Mouse (Mus musculus) WW6 (cell line): ENCODE measurements around the gene Scimp.
"Not testable (repeated sequence)": the region's sequence is repeated elsewhere in the genome, so short reads cannot be mapped to it uniquely, and the experiment has no call there.

Experiments
- DNase-seq: peaks from one replicate; pipeline ENCODE4 v3.0.0-alpha.2; 2013; ENCODE audit warnings: low read depth, low spot score

The Scimp gene

GRCm38 (mm10) chr11:70770804-70771203 is 41.6 kb downstream of the Scimp start:
- no peak for DNase-seq

GRCm38 (mm10) chr11:70765776-70766445 is 46.5 kb downstream of the Scimp start:
- no peak for DNase-seq

- peak; percentile 40 for DNase-seq
These were observed 48.2 kb downstream of the Scimp start, which contains the start of gene Zfp3 for GRCm38 (mm10) chr11:70763936-70764808. Gene Zfp3 (plus strand): TSS chr11:70764209.

DNA sequence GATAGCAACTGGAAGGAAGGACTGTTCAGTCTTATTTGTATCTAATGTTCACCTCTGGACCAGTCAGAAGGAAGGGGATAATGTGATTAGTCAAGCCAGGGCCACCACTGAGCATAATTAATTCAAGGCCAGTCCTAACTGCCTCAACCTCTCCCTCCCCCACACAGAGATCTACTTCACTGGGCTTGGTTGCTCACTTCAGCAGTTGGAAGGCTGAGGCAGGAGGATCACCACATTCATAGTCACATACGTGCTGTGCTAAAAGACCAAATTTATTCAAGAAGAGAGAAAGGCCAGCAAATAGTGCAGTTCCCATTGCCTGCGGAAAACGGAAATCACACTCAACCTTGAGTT is 48.8 kb downstream of the Scimp start:
- peak; percentile 36 for DNase-seq

DNA sequence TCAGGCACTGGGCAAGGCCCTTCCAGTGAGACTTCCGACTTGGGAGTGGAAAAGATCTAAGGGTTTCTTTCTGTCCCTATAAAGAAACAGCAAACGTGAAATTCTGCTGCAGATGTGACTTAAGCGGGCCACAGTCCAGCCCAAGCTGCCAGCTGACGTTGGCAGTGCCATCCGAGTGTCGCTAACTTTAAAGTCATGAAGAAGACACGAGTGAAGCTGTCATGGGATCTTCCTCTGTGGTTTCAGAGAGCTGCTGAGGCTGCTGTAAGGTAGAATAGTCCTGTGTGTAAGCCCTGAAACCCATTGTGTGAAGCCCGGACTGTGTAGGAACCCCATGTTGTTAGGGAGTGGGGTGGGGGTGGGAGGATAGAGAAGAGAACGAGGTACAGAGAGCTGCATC is 49.7 kb downstream of the Scimp start:
- DNase-seq: no peak

DNA sequence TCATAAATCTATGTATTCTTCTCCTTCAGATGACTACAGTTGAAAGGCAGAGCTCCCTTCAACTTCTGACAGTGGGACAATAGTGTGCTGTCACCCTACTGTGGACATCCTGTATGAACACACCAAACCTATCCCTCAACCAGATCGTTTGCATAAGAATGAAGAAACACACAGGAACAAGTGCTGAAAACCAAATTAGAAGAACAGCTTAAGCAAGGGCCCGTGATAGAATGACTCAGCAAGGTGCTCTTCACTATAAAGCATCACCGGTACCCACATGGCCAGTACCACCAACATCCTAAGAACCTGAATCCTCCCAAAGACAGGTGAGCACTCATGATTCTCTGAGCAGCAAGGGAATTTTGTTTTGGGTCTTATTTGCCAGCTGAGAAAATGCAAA is 51.9 kb downstream of the Scimp start:
- DNase-seq: not testable (repeated sequence)

- peak; percentile 55 for DNase-seq
These were observed 56.7 kb downstream of the Scimp start for GRCm38 (mm10) chr11:70755645-70756044.

DNA sequence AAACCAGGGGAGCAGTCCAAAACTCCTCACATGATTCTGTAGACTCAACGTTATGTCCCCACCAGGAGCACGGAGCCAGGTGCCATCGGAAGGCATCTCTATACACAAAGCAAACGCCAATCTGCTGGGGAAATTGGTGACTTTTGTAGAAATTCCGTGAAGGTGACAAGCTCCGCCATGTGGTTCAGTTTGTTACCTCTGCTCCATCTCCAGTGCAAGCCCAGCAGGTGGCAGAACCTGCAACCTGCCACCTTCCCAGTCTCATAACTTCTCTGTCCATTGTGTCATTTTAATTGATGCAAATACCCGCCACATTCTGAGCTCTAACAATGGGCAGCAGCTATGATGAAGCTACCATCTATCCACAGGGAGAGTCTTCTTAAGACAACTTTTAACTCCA is 57.4 kb downstream of the Scimp start:
- no peak for DNase-seq

DNA sequence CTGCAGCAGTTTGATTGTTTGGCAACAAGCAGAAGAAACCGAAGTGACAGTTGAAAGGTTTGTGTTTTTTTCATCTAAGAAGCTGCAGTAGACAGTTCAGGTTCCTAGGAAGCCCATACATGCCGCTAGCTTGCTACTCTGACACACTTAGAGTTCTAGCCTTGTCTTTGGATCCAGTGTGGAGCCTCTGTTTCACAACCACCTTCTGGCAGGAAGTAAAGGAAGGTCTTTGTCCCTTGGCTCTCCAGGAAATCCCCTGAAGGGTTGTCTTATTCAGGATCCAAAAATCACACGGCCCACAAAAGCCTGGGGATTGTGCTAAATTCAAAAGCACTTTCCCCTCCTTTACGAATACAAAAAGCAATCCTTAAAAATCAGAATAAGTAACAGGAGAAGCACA is 57.9 kb downstream of the Scimp start:
- no peak for DNase-seq

GRCm38 (mm10) chr11:70753146-70753545 is 59.2 kb downstream of the Scimp start:
- DNase-seq: no peak

GRCm38 (mm10) chr11:70752337-70753017 is 59.9 kb downstream of the Scimp start:
- DNase-seq: no peak

- no peak for DNase-seq
These were observed 64.4 kb downstream of the Scimp start for GRCm38 (mm10) chr11:70747876-70748545.

GRCm38 (mm10) chr11:70745636-70746035 is 66.8 kb downstream of the Scimp start:
- no peak for DNase-seq

DNA sequence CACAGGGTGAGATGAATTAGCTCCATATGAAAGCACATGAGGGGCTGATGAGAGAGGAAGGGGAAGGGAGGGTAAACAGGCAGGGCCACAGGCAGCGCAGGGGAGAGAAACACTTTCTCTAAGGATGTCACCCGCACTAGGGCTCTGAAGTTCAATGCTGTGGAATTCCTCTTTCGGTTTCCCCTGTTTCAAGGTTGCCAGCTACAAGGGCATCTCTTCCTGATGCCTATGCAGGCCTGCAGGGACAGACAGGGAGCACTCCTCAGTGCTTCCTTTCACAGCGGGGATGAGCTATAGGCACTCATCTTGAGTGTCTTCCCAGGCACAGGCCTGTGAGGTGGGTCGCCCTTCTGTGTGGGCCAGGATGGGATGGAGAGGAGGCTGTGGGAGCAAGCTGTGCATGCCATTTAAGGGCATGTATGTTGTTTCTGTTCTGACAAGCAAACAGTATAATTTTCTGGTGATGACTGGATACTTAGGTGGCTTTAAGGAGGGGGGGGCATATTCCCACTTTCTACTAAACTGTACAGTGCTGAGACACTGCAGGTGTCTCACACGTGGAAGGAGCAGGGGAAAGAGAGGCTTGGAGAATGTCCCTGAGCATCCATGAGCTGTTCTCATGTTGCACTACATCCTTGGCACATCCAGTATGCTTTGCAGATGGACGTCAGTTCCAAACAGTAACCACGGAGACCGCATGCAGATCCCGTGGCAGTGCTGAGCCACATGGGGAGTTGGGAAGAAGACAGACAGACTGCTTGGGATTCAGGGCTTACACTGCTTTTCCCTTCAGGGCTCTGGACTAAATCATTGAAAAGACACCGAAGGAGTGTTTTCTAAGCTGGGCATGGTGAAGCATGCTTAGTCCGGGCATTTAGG is 69.6 kb downstream of the Scimp start:
- DNase-seq: no peak

DNA sequence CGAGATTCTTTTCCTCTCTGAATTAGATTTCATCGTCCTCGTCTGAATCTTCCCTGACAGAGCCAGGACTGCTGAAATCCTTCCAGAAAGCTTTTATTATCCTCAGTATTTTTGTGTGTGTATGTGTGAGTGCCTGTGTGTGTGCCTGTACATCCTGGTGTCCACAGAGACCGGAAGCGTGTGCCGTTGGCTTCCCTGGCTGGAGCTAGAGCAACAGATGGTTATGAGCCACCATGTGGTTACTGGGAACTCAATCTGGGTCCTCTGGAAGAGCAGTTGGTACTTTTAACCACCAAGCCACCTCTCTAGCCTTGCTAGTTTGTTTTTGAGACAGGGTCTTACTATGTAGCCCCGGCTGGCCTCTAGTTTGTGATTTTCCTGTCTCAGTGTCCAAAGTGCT is 70.3 kb downstream of the Scimp start:
- DNase-seq: no peak

DNA sequence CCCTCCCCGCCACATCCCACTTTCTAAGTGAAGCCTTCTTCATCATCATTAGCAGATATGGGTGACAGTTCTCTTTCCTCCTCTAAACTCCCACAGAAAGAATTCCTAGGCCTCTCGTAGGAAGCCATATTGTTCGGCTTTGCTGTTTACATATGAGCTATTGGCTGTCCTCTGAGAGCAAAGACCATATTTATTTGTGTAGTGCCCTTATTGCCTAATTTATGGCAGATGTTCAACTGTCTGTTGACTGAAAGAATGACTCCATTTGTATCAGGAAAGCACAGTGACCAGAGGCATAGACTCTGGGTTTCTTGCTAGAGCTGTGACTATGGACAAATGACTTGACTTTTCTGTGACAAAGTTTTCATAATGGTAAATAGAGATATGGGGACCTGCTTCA is 70.8 kb downstream of the Scimp start:
- DNase-seq: no peak
